In genomic region chr5:30470454-30470853, GRCm38 (mm10) we compare ENCODE assay signal across 28 mouse cellular contexts. TPM values are rescaled to one million over a fixed set of nuclear protein-coding genes. Genes with fewer than 3 reads are reported as not detected.
DNase-seq lines count a peak whose midpoint lies in the region.
"Had no signal": no experiment of that assay in that cellular context is flagged by ENCODE, and none has a peak within 500 bp of the region (broad histone marks: within the 10 kb centered on the region; RNA-seq: fewer than 3 reads in every experiment).

No protein-coding gene starts in this region.

- DNase-seq in testis, postnatal 14 days (ENCODE audit: low spot score), result peak; percentile 19
- DNase-seq in testis, postnatal 10 days (ENCODE audit: low spot score), result no peak
- DNase-seq in ES-CJ7 (ENCODE audit: low read depth, low spot score) (peak; percentile 81), adipocyte (ENCODE audit: low spot score) (no peak)
- DNase-seq in embryonic facial prominence, embryonic 10.5 days (ENCODE audit: low spot score), result no peak
- DNase-seq in heart, postnatal 25 days (ENCODE audit: low spot score), result no peak
- DNase-seq in urinary bladder, postnatal 4 days (ENCODE audit: low spot score in 2 of 2), result no peak
- DNase-seq: adrenal gland, postnatal 25 days; cerebellum, adult 9-10 months; heart, adult 11 months; heart, postnatal 36 days; kidney, adult 11 months; kidney, postnatal 4 days; lung, embryonic 14.5 days had no signal

- no peaks in the 10 kb centered on the region for H3K36me3 ChIP-seq in embryonic facial prominence, embryonic 10.5 days (replicated peaks)
- H3K36me3 ChIP-seq: embryonic facial prominence, embryonic 15.5 days; heart, embryonic 13.5 days; hindbrain, embryonic 13.5 days; kidney, embryonic 15.5 days; limb, embryonic 15.5 days; midbrain, embryonic 12.5 days; neural tube, embryonic 15.5 days had no signal

- intact Hi-C loops in heart, postnatal 25 days (cut with DNase I), result no loop called here

- H3K27ac ChIP-seq in embryonic facial prominence, embryonic 10.5 days (replicated peaks), result peak overlapping the region; percentile 20; the same call in 1 of the 2 replicates
- H3K27ac ChIP-seq: embryonic facial prominence, embryonic 15.5 days; heart, embryonic 13.5 days; hindbrain, embryonic 13.5 days; kidney, embryonic 15.5 days; limb, embryonic 15.5 days; liver, embryonic 14.5 days; midbrain, embryonic 12.5 days; neural tube, embryonic 15.5 days; stomach, postnatal 0 days had no signal

- peaks cover 21% of the 10 kb centered on the region for H3K4me1 ChIP-seq in embryonic facial prominence, embryonic 10.5 days

- no peaks in the 10 kb centered on the region for H3K9me3 ChIP-seq in embryonic facial prominence, embryonic 10.5 days
- H3K9me3 ChIP-seq: embryonic facial prominence, embryonic 15.5 days; heart, embryonic 13.5 days; hindbrain, embryonic 13.5 days; kidney, embryonic 15.5 days; limb, embryonic 15.5 days; midbrain, embryonic 12.5 days; neural tube, embryonic 15.5 days had no signal

- peaks cover 31% of the 10 kb centered on the region for H3K27me3 ChIP-seq in embryonic facial prominence, embryonic 10.5 days (replicated peaks; ENCODE audit: low read depth, poor library complexity, severe bottlenecking)

- H3K4me3 ChIP-seq in embryonic facial prominence, embryonic 10.5 days, result no peak overlapping the region
- H3K4me3 ChIP-seq: embryonic facial prominence, embryonic 15.5 days; heart, embryonic 13.5 days; hindbrain, embryonic 13.5 days; kidney, embryonic 15.5 days; limb, embryonic 15.5 days; midbrain, embryonic 12.5 days; neural tube, embryonic 15.5 days had no signal

- 48% methylated on average over 6 of the region's 6 CpGs for WGBS in embryonic facial prominence, embryonic 10.5 days

RNA-seq across cellular contexts. Expression of gene 1700001C02Rik, which starts 4.6 kb away (rescaled TPM):
- polyA plus RNA-seq in embryonic facial prominence, embryonic 10.5 days (2016; fragmentation: Nextera tagmentation; extraction: Ambion mirVana), result not detected in 2 replicates
- not detected for total RNA-seq in heart, postnatal 25 days (2021)
- total RNA-seq: adrenal gland, postnatal 25 days; common myeloid progenitor, adult 5-6 weeks; gastrocnemius, adult 8-10 months; heart, postnatal 36 days; left cerebral cortex, postnatal 25 days; megakaryocyte, adult 5-6 weeks had no signal
- polyA plus RNA-seq: frontal cortex, adult 2 months; heart, embryonic 13.5 days; kidney, embryonic 15.5 days; limb, embryonic 15.5 days; liver, embryonic 14.5 days; lung, embryonic 14.5 days; midbrain, embryonic 12.5 days; stomach, postnatal 0 days had no signal

RNA-seq across cellular contexts. Expression of gene Otof, which starts 8.7 kb away (rescaled TPM):
- polyA plus RNA-seq in embryonic facial prominence, embryonic 10.5 days (2016; fragmentation: Nextera tagmentation; extraction: Ambion mirVana), result 0.05 TPM in 1 of 2 replicates, not detected in the other
- total RNA-seq in heart, postnatal 25 days (2021), result not detected
- total RNA-seq: common myeloid progenitor, adult 5-6 weeks; heart, postnatal 36 days had no signal

Comparison
In these comparisons a context has a peak if more than half of its experiments do, and no peak if none do; other contexts are left out.
1. DNase-seq: peak in testis, postnatal 14 days (single experiment) and ES-CJ7 (single experiment); none in testis, postnatal 10 days (single experiment), embryonic facial prominence, embryonic 10.5 days (single experiment), heart, postnatal 25 days (single experiment), adipocyte (single experiment) and urinary bladder, postnatal 4 days (0 of 2).